Mouse (Mus musculus) lung, embryonic 14.5 days (tissue): ENCODE measurements around the gene Ppp1r3d. TPM values are rescaled to one million over a fixed set of nuclear protein-coding genes. Genes with fewer than 3 reads are reported as not detected.

Experiments
- ATAC-seq: fragments of 200-750 bp; cut with Nextera tagmentation; 2 replicates; pipeline ENCODE4 v1.8.0; 2017; ENCODE audit warnings: mild to moderate bottlenecking, moderate TSS enrichment, moderate library complexity; ENCODE audit not compliant: insufficient read depth
- DNase-seq: peaks from one replicate; pipeline ENCODE4 v3.0.0-alpha.2; 2015
- H3K27ac ChIP-seq: fragments of 300-500 bp; sonication (generic); 2 replicates; pipeline ENCODE4 v1.5.1; 2014; ENCODE audit warnings: low read depth, mild to moderate bottlenecking, moderate library complexity
- H3K27me3 ChIP-seq: fragments of 300-500 bp; sonication (generic); 2 replicates; pipeline ENCODE4 v1.6.1; 2014; ENCODE audit warnings: low read length, control low read depth; ENCODE audit not compliant: insufficient read depth
- H3K36me3 ChIP-seq: fragments of 300-500 bp; sonication (generic); 2 replicates; pipeline ENCODE4 v1.6.1; 2014; ENCODE audit warnings: control low read depth; ENCODE audit not compliant: insufficient read depth
- H3K4me1 ChIP-seq: fragments of 300-500 bp; sonication (generic); 2 replicates; pipeline ENCODE4 v1.6.1; 2014; ENCODE audit warnings: antibody characterized with exemption, control low read depth; ENCODE audit not compliant: insufficient read depth
- H3K4me2 ChIP-seq: fragments of 300-500 bp; sonication (generic); 2 replicates; pipeline ENCODE4 v1.6.1; 2014; ENCODE audit warnings: mild to moderate bottlenecking
- H3K4me3 ChIP-seq: fragments of 300-500 bp; sonication (generic); 2 replicates; pipeline ENCODE4 v1.5.1; 2014; ENCODE audit warnings: low read depth, low read length
- H3K9ac ChIP-seq: fragments of 300-500 bp; sonication (generic); 2 replicates; pipeline ENCODE4 v1.6.1; 2014
- H3K9me3 ChIP-seq: fragments of 300-500 bp; sonication (generic); 2 replicates; pipeline ENCODE4 v1.6.1; 2016; ENCODE audit warnings: low read depth, low read length, control low read depth
- CTCF ChIP-seq: IDR thresholded peaks from 2 replicates; pipeline ENCODE4 v1.5.1; 2016; ENCODE audit warnings: antibody characterized with exemption, low read depth
- WGBS: fragments of 180-500 bp; shearing (Covaris S2); extraction: QIAGEN DNeasy Blood & Tissue Kit; methylation state at CpG from one replicate; pipeline ENCODE4 v1.1.7; 2014; 5-methylcytosine and 5-hydroxymethylcytosine counted together
- polyA plus RNA-seq: library from polyadenylated mRNA; unstranded; fragments of >200 nt; fragmentation: Nextera tagmentation; extraction: Ambion mirVana; gene quantifications from 2 replicates; pipeline ENCODE4 v1.2.1, GENCODE M21; 2014

Ppp1r3d gene
- polyA plus RNA-seq, 1 experiment from 2014 or later = 2.1 TPM

DNA sequence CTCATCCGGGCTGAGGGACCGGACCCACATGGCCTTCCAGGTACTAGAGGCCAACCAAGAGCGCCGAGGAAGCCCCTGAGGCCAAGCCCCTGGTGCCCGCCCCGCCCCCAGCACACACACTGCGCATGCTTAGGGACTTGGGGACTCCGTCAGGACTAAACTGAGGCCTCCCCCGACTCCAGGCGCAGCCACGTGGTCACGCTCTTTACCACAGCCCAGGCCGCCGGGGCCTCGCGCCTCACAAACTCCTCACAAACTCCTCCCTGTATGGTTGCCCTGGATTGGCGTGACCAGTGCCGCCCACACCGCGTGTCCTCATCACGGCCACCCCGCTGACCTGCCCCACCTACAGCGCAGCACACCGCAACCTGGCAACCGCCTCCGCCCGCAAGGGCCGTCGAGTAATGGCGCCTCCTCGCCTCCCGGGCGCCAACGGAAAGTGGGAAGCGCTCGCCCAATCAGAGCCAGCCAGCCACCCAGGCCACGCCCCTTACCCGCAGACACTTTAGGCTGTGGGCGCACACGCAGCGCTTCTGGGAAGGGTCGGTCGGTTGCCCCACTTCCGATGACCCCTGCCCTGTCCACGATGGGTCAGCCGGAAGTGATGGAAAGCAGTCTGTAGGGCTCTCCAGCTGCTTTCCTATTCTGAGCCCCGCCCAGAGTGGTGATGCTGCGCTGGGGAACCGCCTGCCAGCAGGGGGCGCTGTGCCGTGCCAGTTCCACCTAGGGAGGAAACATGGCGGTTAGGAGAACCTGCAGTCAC lies 7.0 kb downstream of the Ppp1r3d start, which contains the start of gene Sycp2:
TSS of gene Sycp2 (minus strand) at position 633 of the 763 bp plus-strand sequence.
- Histone ChIP-seq H3K36me3 (no peaks in the 10 kb centered on the region), H3K4me3 (no peak within 1 kb of the TSS), H3K4me1 (no peaks in the 10 kb centered on the region; the same call in 1 of the 2 replicates), H3K9me3 (no peaks in the 10 kb centered on the region), H3K27ac (no peak within 1 kb of the TSS), H3K9ac (no peak within 1 kb of the TSS), H3K4me2 (no peak within 1 kb of the TSS), H3K27me3 (no peaks in the 10 kb centered on the region)
- TF ChIP-seq CTCF = peak; percentile 52
- 77% methylated on average over 52 of the region's 52 CpGs for WGBS
- no peak for DNase-seq
- 0 out of 2 replicates have a peak, but pooled peaks have one; percentile 28 for ATAC-seq

Other genes with a start within 250 kb of the Ppp1r3d start
- 0.08 and 0.20 TPM in 2 replicates for gene Sycp2, start 6.8 kb downstream of the Ppp1r3d start, polyA plus RNA-seq
- gene Fam217b, start 52 bp upstream of the Ppp1r3d start, polyA plus RNA-seq = 3.2 and 3.4 TPM in 2 replicates
- 0.07 TPM in 1 of 2 replicates, not detected in the other for gene Cdh26, start 16.1 kb upstream of the Ppp1r3d start, polyA plus RNA-seq